Mouse (Mus musculus) adrenal gland, adult (tissue): ENCODE data around the gene Ascc3.
A peak's percentile ranks its signal among the peaks of the same experiment; 100 is the strongest.

Experiments used
- DNase-seq, 2 experiments: peaks; one replicate each; pipeline ENCODE4 v3.0.0; 2022 to 2023; ENCODE audit warnings: low spot score in 1 of 2; ENCODE audit not compliant: inconsistent age in 2 of 2

The Ascc3 gene

DNA sequence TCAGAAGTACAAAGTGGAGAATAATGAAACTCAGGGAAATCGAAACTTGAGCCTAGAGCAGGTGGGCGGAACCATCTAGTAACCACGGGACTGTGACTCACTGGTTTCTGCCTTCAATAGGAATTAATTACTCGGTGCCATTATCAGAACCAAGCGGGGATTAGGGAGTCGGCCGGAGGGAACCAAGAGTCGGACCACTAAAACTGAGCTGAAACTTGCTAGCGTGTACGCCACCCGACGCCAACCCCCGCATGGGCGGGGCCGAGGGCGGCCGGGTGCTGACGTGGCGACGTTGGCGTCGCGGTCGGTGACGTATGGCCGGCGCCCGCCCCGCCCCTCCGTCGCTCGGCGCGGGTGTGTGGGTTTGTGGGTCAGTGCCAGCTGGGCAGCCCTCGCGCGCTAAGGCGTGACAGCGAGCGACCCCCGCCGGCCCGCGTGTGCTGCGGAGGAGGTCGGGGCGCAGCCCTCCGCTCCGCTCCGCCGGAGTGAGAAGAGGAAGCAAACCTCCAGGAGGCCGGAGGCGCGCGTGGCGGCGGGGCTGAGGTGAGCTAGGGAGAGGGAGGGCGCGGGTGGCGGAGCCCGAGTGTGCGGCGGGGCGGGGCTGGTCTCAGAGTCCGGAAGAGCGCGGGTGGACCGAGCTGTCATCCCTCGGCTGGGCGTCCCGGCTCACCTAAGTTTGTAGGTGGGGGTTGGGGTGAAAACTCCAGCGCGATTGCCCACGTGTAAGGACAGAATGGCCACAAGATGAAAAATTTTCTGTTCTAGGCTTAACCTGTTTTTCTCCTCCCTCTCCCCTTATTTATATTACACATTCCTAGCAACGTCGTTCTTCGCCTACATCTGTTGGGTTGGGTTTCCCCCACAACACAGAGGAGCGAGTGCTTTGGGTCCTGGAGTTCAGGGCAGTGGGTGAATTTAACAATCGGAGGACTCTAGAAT lies at the start of gene Ascc3:
Ascc3 (plus strand) TSS at position 315 of the 939 bp plus-strand sequence.
- peak; percentile 95 to 98 for DNase-seq

DNA sequence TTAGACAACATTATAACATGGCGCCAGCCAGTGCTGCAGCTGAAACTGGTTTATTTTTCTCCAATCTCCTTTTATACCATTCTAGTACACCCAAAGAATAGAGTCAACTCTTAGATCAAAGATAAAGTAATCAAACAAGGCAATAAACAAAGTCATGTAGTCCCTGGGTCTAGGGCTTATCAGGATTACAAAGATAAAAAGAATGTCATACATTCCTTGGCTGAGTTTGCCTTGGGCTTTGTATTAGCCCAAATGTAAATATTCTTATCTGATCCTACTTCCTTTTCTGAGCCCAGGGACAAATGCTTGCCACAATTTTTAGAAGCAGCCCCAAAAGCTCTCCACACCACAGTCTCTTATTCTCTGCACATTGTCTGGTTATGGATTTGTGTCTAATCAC lies 7.7 kb upstream of the Ascc3 start:
- DNase-seq: no peak

- DNase-seq: no peak
Observed at GRCm38 (mm10) chr10:50586556-50586955, 5.9 kb upstream of the Ascc3 start.

- DNase-seq: peak; percentile 9 to 25
Observed at GRCm38 (mm10) chr10:50593371-50593770, 902 bp downstream of the Ascc3 start.

DNA sequence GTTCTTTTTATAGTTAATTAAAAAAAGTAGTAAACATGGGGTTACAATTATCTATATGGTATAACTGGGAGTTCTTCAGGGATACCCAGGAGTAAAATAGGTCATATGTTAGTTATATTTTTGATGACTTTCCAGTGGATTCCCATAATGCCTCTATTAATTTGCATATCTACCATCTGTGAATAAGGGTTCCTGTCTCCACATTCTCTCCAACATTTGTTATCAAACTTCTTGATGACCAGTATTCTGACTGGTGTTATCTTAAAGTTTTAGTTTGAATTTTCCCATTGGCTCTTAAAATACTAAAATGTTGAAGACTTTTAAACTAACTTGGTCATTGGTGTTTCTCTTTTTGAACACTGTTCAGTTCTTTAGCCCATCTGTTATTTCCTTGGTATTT lies 2.9 kb downstream of the Ascc3 start:
- DNase-seq: no peak

DNA sequence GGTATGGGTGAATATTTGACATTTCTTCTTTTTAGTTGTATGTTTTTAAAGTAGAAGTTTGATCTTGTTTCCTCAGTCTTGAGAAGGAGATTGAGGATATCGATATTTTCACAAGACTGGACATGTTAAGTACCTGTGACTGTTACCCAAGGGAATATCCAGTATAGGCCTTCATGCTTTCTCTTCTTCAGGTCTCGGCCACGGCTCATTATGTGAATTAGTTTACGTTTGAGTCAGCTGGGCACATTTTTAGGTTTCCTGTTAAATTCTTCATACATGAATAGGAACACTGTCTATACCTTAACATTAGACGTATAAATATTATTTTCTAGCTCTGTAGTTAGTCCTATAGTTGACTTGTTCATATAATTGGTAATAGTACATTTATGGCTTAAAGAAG lies 12.4 kb downstream of the Ascc3 start:
- no peak for DNase-seq

GRCm38 (mm10) chr10:50613840-50614239 lies 21.4 kb downstream of the Ascc3 start:
- no peak for DNase-seq

DNA sequence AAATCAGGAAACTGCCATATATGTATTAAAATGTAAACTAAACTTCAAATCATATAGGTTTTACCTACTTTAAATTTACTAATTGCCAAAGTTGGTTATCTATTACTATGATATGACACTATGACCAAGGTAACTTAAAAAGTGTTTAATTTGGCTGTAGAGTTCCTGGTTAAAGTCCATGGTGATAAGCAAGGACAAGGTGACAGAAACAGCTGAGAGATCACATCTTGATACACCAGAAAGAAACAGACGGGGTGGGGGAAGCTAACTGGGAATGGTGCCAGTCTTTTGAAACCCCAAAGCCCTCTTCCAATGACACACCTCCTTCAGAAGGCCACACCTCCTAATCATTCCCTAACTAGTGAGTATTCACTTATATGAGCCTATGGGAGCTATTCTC lies 33.4 kb downstream of the Ascc3 start:
- DNase-seq: no peak

- no peak for DNase-seq
Observed at GRCm38 (mm10) chr10:50639607-50640006, 47.1 kb downstream of the Ascc3 start.

- no peak for DNase-seq
Observed at GRCm38 (mm10) chr10:50650612-50651011, 58.1 kb downstream of the Ascc3 start.

DNA sequence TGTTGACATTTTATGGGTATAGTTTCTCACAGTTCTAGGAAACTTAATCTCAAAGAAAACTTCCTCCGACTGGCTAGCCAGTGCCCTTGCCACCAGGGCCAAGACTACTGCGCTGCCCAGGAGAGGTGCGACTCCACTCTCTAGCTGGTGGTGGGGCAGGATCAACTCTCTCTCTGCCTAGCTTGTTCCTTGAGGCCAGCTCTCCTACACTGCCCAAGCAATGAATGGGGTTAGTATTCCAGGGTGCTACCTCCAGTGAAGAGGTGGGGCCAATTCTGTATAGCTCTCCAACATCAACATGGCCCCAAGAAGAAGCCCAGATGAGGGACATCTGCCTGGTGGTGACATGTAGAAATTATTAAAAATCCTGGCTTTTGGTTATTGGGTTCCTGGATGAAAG lies 61.1 kb downstream of the Ascc3 start:
- DNase-seq: no peak

- peak in 1 of 2 experiments; percentile 56 for DNase-seq
Observed at GRCm38 (mm10) chr10:50657352-50657751, 64.9 kb downstream of the Ascc3 start.

GRCm38 (mm10) chr10:50671517-50671916 lies 79.0 kb downstream of the Ascc3 start:
- DNase-seq: no peak

GRCm38 (mm10) chr10:50690324-50690723 lies 97.9 kb downstream of the Ascc3 start:
- no peak for DNase-seq

DNA sequence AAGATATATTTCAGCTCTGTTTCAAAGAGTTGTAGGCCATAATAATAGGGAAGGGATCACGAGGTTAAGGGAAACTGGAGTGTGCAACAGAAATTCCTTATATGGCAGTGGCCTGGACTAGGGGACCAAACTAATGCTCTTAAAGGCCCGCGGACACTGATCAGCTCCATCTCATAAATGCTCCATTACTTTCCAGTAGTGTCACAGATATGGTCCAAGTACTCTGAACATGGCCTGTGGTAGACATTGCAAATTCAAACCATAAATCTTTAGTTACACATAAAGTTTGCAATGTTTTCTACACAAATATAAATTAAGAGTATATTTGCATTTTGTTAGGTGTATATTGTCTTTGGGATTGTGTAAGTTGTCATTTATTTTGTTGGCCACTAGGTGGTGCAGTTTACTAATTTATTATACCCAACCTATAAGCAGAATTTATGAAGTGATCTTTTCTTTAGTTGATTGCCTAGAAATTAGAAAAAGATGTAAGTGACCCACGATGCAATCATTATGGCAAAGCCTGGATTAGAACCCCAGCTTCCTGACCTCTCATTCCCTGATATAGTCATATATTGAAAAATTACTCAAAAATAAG lies 106.5 kb downstream of the Ascc3 start:
- DNase-seq: peak in 1 of 2 experiments; percentile 40

- no peak for DNase-seq
Observed at GRCm38 (mm10) chr10:50701736-50702135, 109.3 kb downstream of the Ascc3 start.

DNA sequence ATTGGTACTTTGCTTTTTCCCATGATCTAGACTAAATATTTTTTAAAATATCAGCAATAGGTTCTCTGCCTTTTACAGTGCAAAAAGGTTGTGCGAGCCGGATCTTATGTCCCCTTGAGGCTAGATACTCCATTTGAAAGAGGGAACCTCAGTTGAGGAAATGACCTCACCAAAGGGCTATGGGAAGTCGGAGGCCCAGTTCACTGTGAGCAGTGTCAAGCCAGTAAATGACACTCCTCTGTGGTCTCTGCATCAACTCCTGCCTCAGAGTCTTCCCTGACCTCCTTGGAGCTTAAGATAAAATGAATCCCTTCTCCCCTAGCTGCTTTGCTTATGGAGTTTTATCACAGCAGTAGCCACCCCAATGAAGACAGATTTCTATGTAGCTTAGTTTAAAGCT lies 109.9 kb downstream of the Ascc3 start:
- no peak for DNase-seq

GRCm38 (mm10) chr10:50704202-50704601 lies 111.7 kb downstream of the Ascc3 start:
- DNase-seq: peak; percentile 8 to 69

DNA sequence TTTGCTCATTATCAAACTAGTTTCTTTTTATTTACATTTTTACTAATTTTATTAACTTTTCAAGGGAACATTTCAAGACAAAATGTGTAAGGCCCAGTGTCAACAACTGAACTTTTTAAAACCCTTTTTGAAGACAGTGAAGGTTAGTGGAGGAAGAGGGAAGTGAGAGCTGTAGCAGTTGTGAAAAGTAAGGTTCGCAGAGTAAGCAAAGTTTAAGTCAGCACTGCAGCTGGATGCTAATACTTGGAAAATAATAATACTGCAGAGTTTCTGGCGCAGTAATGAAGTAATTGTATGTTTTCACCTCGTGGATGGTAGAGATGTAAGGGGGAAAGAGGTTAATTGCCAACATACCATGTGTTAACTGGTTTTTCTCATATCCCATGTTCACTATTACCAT lies 112.4 kb downstream of the Ascc3 start:
- DNase-seq: no peak

GRCm38 (mm10) chr10:50711286-50711685 lies 118.8 kb downstream of the Ascc3 start:
- no peak for DNase-seq

GRCm38 (mm10) chr10:50711765-50712164 lies 119.3 kb downstream of the Ascc3 start:
- no peak for DNase-seq

GRCm38 (mm10) chr10:50733459-50733858 lies 141.0 kb downstream of the Ascc3 start:
- DNase-seq: no peak
